Comparison of ENCODE assay signal across 9 mouse cellular contexts in genomic region chr10:87057500-87058250, GRCm38 (mm10). TPM values are rescaled to one million over a fixed set of nuclear protein-coding genes. Genes with fewer than 3 reads are reported as not detected.
DNase-seq lines count a peak whose midpoint lies in the region; ATAC-seq and TF ChIP-seq lines count a peak whose summit lies in the region.
"Had no signal": no experiment of that assay in that cellular context is flagged by ENCODE, and none has a peak within 500 bp of the region (broad histone marks: within the 10 kb centered on the region; RNA-seq: fewer than 3 reads in every experiment).

TSS of gene 1700113H08Rik (plus strand) at chr10:87058045.

- H3K36me3 ChIP-seq in heart, embryonic 14.5 days (ENCODE audit: control insufficient read depth, insufficient read depth, low read length): no peaks in the 10 kb centered on the region

- peak; percentile 19 for TF ChIP-seq CTCF in Patski (IDR thresholded peaks at IDR 0.05)
- no peak for TF ChIP-seq CTCF in embryonic fibroblast, embryonic 13.5 days (IDR thresholded peaks at IDR 0.05; ENCODE audit: borderline replicate concordance, insufficient read depth, low read length)

- in situ Hi-C loops in Patski (cut with MboI; ENCODE audit: low pct_unique_long_range_greater_than_20kb): no loop called here

- no peaks in the 10 kb centered on the region for H3K9me3 ChIP-seq in heart, embryonic 14.5 days (ENCODE audit: control insufficient read depth, low read length)

- ATAC-seq in heart, embryonic 14.5 days (ENCODE audit: insufficient number of reproducible peaks, insufficient read depth, low FRiP score, low read depth): peak; percentile 9; the same call in 1 of the 2 replicates
- no peak for ATAC-seq in Patski

- H3K27me3 ChIP-seq in heart, embryonic 14.5 days (ENCODE audit: control insufficient read depth, insufficient read depth, low read length): peaks cover 11% of the 10 kb centered on the region; the same call in 1 of the 2 replicates
- peaks cover 31% of the 10 kb centered on the region for H3K27me3 ChIP-seq in Patski

- H3K27ac ChIP-seq in heart, embryonic 14.5 days (replicated peaks in 1 of 2; ENCODE audit: control insufficient read depth in 1 of 2, insufficient read depth in 1 of 2, low read depth in 2 of 2, low read length in 2 of 2): no peak within 1 kb of the TSS
- H3K27ac ChIP-seq in embryonic fibroblast, embryonic 13.5 days (ENCODE audit: insufficient read depth, low read length): no peak within 1 kb of the TSS

- DNase-seq in heart, adult 18-20 months: no peak
- no peak for DNase-seq in Patski (ENCODE audit: low read depth, low spot score)
- peak; percentile 9 to 25 for DNase-seq in layer of hippocampus, adult 18-20 months (ENCODE audit: low spot score in 2 of 2)
- peak; percentile 23 for DNase-seq in mesoderm, embryonic 11.5 days (ENCODE audit: low read depth, low spot score)
- peak; percentile 19 for DNase-seq in thymus, postnatal 25 days
- DNase-seq in c-Kit-positive CD71-positive TER-119-positive erythroid progenitor cells, embryonic 14.5 days (ENCODE audit: low spot score): no peak

- POLR2A ChIA-PET in Patski (lab: Charles Lee): no interaction called here

- peak within 1 kb of the TSS; percentile 47 to 48 for H3K4me3 ChIP-seq in heart, embryonic 14.5 days (ENCODE audit: control insufficient read depth in 1 of 2, insufficient read depth in 1 of 2, low read depth in 1 of 2, low read length in 2 of 2)
- peak within 1 kb of the TSS; percentile 13; the same call in 1 of the 2 replicates for H3K4me3 ChIP-seq in embryonic fibroblast, embryonic 13.5 days (ENCODE audit: insufficient read depth, low read length)

- CTCF ChIA-PET in Patski (lab: Charles Lee): no interaction called here

- peak within 1 kb of the TSS; percentile 90 for H3K4me2 ChIP-seq in heart, embryonic 14.5 days (ENCODE audit: low read length)

- peaks cover 2 to 9% of the 10 kb centered on the region in 2 experiments; a peak in 1 of 4 replicates for H3K4me1 ChIP-seq in heart, embryonic 14.5 days (ENCODE audit: control insufficient read depth in 2 of 2, insufficient read depth in 2 of 2, low read length in 2 of 2)
- no peaks in the 10 kb centered on the region for H3K4me1 ChIP-seq in embryonic fibroblast, embryonic 13.5 days (ENCODE audit: control insufficient read depth, insufficient read depth, low read length)

- H3K9ac ChIP-seq in heart, embryonic 14.5 days (ENCODE audit: low read length): peak within 1 kb of the TSS; percentile 55

- WGBS in heart, embryonic 14.5 days: 9% methylated on average over 15 of the region's 15 CpGs

- no peak for TF ChIP-seq POLR2A in embryonic fibroblast, embryonic 13.5 days (IDR thresholded peaks at IDR 0.05; ENCODE audit: low read depth, low read length)

RNA-seq across cellular contexts. Expression of gene 1700113H08Rik, which starts in this region (rescaled TPM):
- polyA plus RNA-seq in heart, embryonic 14.5 days (2014; fragmentation: Nextera tagmentation; extraction: Ambion mirVana): not detected in 2 replicates
- under 1 TPM in 1 of 2 experiments, not detected in 1; 0.55 TPM for total RNA-seq in heart, adult 18-20 months (2021)
- not detected for polyA plus RNA-seq in Patski (2021)
- not detected in 2 replicates for polyA plus RNA-seq in embryonic fibroblast, embryonic 13.5 days (2011; ENCODE audit: insufficient read length, low read depth, missing spikeins)
- total RNA-seq in layer of hippocampus, adult 18-20 months (2021): not detected
- polyA plus RNA-seq: large intestine, adult 2 months had no signal

Comparison
In these comparisons a context has a peak if more than half of its experiments do, and no peak if none do; other contexts are left out.
1. Peak in ATAC-seq, H3K4me3 ChIP-seq, H3K9ac ChIP-seq and H3K4me2 ChIP-seq in heart, embryonic 14.5 days; RNA of the gene not detected or under 1 TPM.
2. Peak in DNase-seq in layer of hippocampus, adult 18-20 months; RNA of the gene not detected or under 1 TPM.
3. DNase-seq: peak in mesoderm, embryonic 11.5 days (single experiment) and thymus, postnatal 25 days (single experiment); none in heart, adult 18-20 months (0 of 2), Patski (single experiment) and c-Kit-positive CD71-positive TER-119-positive erythroid progenitor cells, embryonic 14.5 days (single experiment).